ENCODE assay signal across 24 mouse cellular contexts in genomic region chr13:94086090-94086808, GRCm38 (mm10). TPM values are rescaled to one million over a fixed set of nuclear protein-coding genes. Genes with fewer than 3 reads are reported as not detected.
DNase-seq lines count a peak whose midpoint lies in the region; ATAC-seq and TF ChIP-seq lines count a peak whose summit lies in the region.
"Had no signal": no experiment of that assay in that cellular context is flagged by ENCODE, and none has a peak within 500 bp of the region (broad histone marks: within the 10 kb centered on the region; RNA-seq: fewer than 3 reads in every experiment).

No protein-coding gene starts in this region.

- peak; percentile 3 for DNase-seq in spleen, adult 12 weeks (ENCODE audit: low spot score)
- no peak for DNase-seq in spleen, postnatal 10 days (ENCODE audit: low spot score in 2 of 2)
- DNase-seq in liver, result peak; percentile 27
- no peak for DNase-seq in layer of hippocampus, adult 2 months (ENCODE audit: low spot score in 2 of 2)
- DNase-seq: adrenal gland, adult 2 months; cerebellum, adult 8-10 months; cerebellum, postnatal 36 days; gastrocnemius, postnatal 25 days; heart, adult 18-20 months; heart, postnatal 14 days; kidney, postnatal 4 days; layer of hippocampus, adult 9-11 months; lung, postnatal 4 days; right cerebral cortex, postnatal 14 days; spleen, adult 18-20 months; thymus, postnatal 36 days had no signal

- no peak overlapping the region for H3K9ac ChIP-seq in liver, embryonic 16.5 days (ENCODE audit: low read depth, low read length)
- no peak overlapping the region for H3K9ac ChIP-seq in midbrain, embryonic 16.5 days (ENCODE audit: low read depth, low read length)
- no peak overlapping the region for H3K9ac ChIP-seq in kidney, embryonic 15.5 days
- H3K9ac ChIP-seq: forebrain, embryonic 15.5 days; heart, embryonic 13.5 days; limb, embryonic 15.5 days had no signal

- peak; percentile 72 for ATAC-seq in liver, embryonic 16.5 days (ENCODE audit: low read depth)
- ATAC-seq in midbrain, embryonic 16.5 days, result no peak
- no peak for ATAC-seq in kidney, embryonic 15.5 days (replicated peaks; ENCODE audit: low FRiP score)
- ATAC-seq: forebrain, embryonic 15.5 days; Patski had no signal

- peaks cover 6% of the 10 kb centered on the region for H3K4me1 ChIP-seq in liver, embryonic 16.5 days (ENCODE audit: control insufficient read depth, low read depth, low read length)
- H3K4me1 ChIP-seq in midbrain, embryonic 16.5 days (ENCODE audit: control insufficient read depth, insufficient read depth, low read length), result no peaks in the 10 kb centered on the region
- H3K4me1 ChIP-seq in kidney, embryonic 15.5 days, result peaks cover 77% of the 10 kb centered on the region
- H3K4me1 ChIP-seq: forebrain, embryonic 15.5 days had no signal

- H3K36me3 ChIP-seq in liver, embryonic 16.5 days (ENCODE audit: control insufficient read depth, insufficient read depth), result no peaks in the 10 kb centered on the region
- H3K36me3 ChIP-seq in midbrain, embryonic 16.5 days (ENCODE audit: control insufficient read depth, insufficient read depth, low read length), result no peaks in the 10 kb centered on the region
- peaks cover 25% of the 10 kb centered on the region for H3K36me3 ChIP-seq in kidney, embryonic 15.5 days
- H3K36me3 ChIP-seq: forebrain, embryonic 15.5 days had no signal

- no peaks in the 10 kb centered on the region for H3K27me3 ChIP-seq in liver, embryonic 16.5 days (ENCODE audit: control insufficient read depth, insufficient read depth, low read depth, low read length)
- no peaks in the 10 kb centered on the region for H3K27me3 ChIP-seq in midbrain, embryonic 16.5 days (ENCODE audit: control insufficient read depth, insufficient read depth, low read depth, low read length)
- H3K27me3 ChIP-seq in kidney, embryonic 15.5 days, result no peaks in the 10 kb centered on the region
- H3K27me3 ChIP-seq: forebrain, embryonic 15.5 days; heart, embryonic 13.5 days; limb, embryonic 15.5 days; Patski had no signal

- peak overlapping the region; percentile 13; the same call in 1 of the 2 replicates for H3K4me2 ChIP-seq in liver, embryonic 16.5 days (ENCODE audit: low read depth, low read length)
- no peak overlapping the region for H3K4me2 ChIP-seq in midbrain, embryonic 16.5 days (ENCODE audit: low read length)
- H3K4me2 ChIP-seq in kidney, embryonic 15.5 days, result no peak overlapping the region
- H3K4me2 ChIP-seq: forebrain, embryonic 15.5 days; heart, embryonic 13.5 days; limb, embryonic 15.5 days; midbrain, embryonic 11.5 days had no signal

- no peak for TF ChIP-seq CTCF in layer of hippocampus, adult 2 months (conservative IDR thresholded peaks at IDR 0.05)

- H3K4me3 ChIP-seq in liver, embryonic 16.5 days (ENCODE audit: low read depth, low read length), result no peak overlapping the region
- no peak overlapping the region for H3K4me3 ChIP-seq in midbrain, embryonic 16.5 days (ENCODE audit: low read depth, low read length)
- no peak overlapping the region for H3K4me3 ChIP-seq in kidney, embryonic 15.5 days (replicated peaks)
- no peak overlapping the region for H3K4me3 ChIP-seq in layer of hippocampus, adult 2 months
- H3K4me3 ChIP-seq: forebrain, embryonic 15.5 days; heart, embryonic 13.5 days; limb, embryonic 15.5 days had no signal

- H3K9me3 ChIP-seq in liver, embryonic 16.5 days (replicated peaks; ENCODE audit: control insufficient read depth, low read length), result no peaks in the 10 kb centered on the region
- no peaks in the 10 kb centered on the region for H3K9me3 ChIP-seq in midbrain, embryonic 16.5 days (replicated peaks; ENCODE audit: control insufficient read depth, low read length, poor library complexity, severe bottlenecking)
- H3K9me3 ChIP-seq in kidney, embryonic 15.5 days (replicated peaks), result no peaks in the 10 kb centered on the region
- H3K9me3 ChIP-seq: forebrain, embryonic 15.5 days; heart, embryonic 13.5 days; limb, embryonic 15.5 days had no signal

- 30% methylated on average over 12 of the region's 12 CpGs for WGBS in liver, embryonic 16.5 days (ENCODE audit: insufficient replicate concordance)
- 94% methylated on average over 12 of the region's 12 CpGs for WGBS in midbrain, embryonic 16.5 days
- 86% methylated on average over 12 of the region's 12 CpGs for WGBS in kidney, embryonic 15.5 days

- H3K27ac ChIP-seq in liver, embryonic 16.5 days (ENCODE audit: low read length), result no peak overlapping the region
- H3K27ac ChIP-seq in midbrain, embryonic 16.5 days (ENCODE audit: low read length), result no peak overlapping the region
- H3K27ac ChIP-seq in kidney, embryonic 15.5 days, result no peak overlapping the region
- H3K27ac ChIP-seq in layer of hippocampus, adult 2 months, result no peak overlapping the region
- H3K27ac ChIP-seq: forebrain, embryonic 15.5 days; heart, embryonic 13.5 days; limb, embryonic 15.5 days had no signal

RNA-seq across cellular contexts. Expression of gene Lhfpl2, which starts 28.7 kb away (rescaled TPM):
- polyA plus RNA-seq in liver, embryonic 16.5 days (2015; fragmentation: Nextera tagmentation; extraction: Ambion mirVana), result 3.8 and 3.9 TPM in 2 replicates
- polyA plus RNA-seq in midbrain, embryonic 16.5 days (2015; fragmentation: Nextera tagmentation; extraction: Ambion mirVana), result 15.9 and 16.3 TPM in 2 replicates
- polyA plus RNA-seq in kidney, embryonic 15.5 days (2015; fragmentation: Nextera tagmentation; extraction: Ambion mirVana), result 87.7 and 89.1 TPM in 2 replicates
- total RNA-seq in layer of hippocampus, adult 2 months (2021), result 10 to 100 TPM; 25.1 to 26.5 TPM

Comparison
In these comparisons a context has a peak if more than half of its experiments do, and no peak if none do; other contexts are left out.
1. DNase-seq: peak in spleen, adult 12 weeks (single experiment) and liver (single experiment); none in spleen, postnatal 10 days (0 of 2) and layer of hippocampus, adult 2 months (0 of 2).